12 mouse cellular contexts compared by ENCODE assay signal in genomic region chr11:94461856-94462255, GRCm38 (mm10). TPM values are rescaled to one million over a fixed set of nuclear protein-coding genes. Genes with fewer than 3 reads are reported as not detected.
"Had no signal": no experiment of that assay in that cellular context is flagged by ENCODE, and none has a peak within 500 bp of the region (broad histone marks: within the 10 kb centered on the region; RNA-seq: fewer than 3 reads in every experiment).

No protein-coding gene starts in this region.

- H3K9ac ChIP-seq: limb, embryonic 13.5 days; liver, embryonic 14.5 days; midbrain, embryonic 15.5 days; neural tube, embryonic 12.5 days had no signal

- H3K9me3 ChIP-seq: limb, embryonic 13.5 days; midbrain, embryonic 15.5 days; neural tube, embryonic 12.5 days had no signal

- H3K27ac ChIP-seq: layer of hippocampus, adult 2 months; limb, embryonic 13.5 days; liver, embryonic 14.5 days; midbrain, embryonic 15.5 days; neural tube, embryonic 12.5 days had no signal

- H3K27me3 ChIP-seq: limb, embryonic 13.5 days; midbrain, embryonic 15.5 days; neural tube, embryonic 12.5 days had no signal

- DNase-seq: left cerebral cortex, postnatal 4 days; lung, adult 18-20 months; thymus, adult 18-20 months; thymus, postnatal 14 days had no signal

- H3K4me2 ChIP-seq: limb, embryonic 13.5 days; midbrain, embryonic 15.5 days; neural tube, embryonic 12.5 days had no signal

- H3K4me3 ChIP-seq: layer of hippocampus, adult 2 months; limb, embryonic 13.5 days; midbrain, embryonic 15.5 days; neural tube, embryonic 12.5 days had no signal

- ATAC-seq: inflammation-experienced regulatory T-cells, adult 6 months; intestine, postnatal 0 days; midbrain, embryonic 15.5 days had no signal

RNA-seq across cellular contexts. Expression of gene Cacna1g, which starts 12.1 kb away (rescaled TPM):
- polyA plus RNA-seq: inflammation-experienced regulatory T-cells, adult 6 months had no signal

RNA-seq across cellular contexts. Expression of gene Spata20, which starts 24.1 kb away (rescaled TPM):
- polyA plus RNA-seq: inflammation-experienced regulatory T-cells, adult 6 months; intestine, postnatal 0 days; liver, adult 2 months; liver, embryonic 14.5 days; neural tube, embryonic 12.5 days had no signal

RNA-seq across cellular contexts. Expression of gene Epn3, which starts 37.9 kb away (rescaled TPM):
- polyA plus RNA-seq: inflammation-experienced regulatory T-cells, adult 6 months had no signal

RNA-seq across cellular contexts. Expression of gene Mycbpap, which starts 59.7 kb away (rescaled TPM):
- polyA plus RNA-seq: inflammation-experienced regulatory T-cells, adult 6 months had no signal
